Comparison of ENCODE assay signal across 21 mouse cellular contexts in genomic region chr13:64284676-64285075, GRCm38 (mm10). TPM values are rescaled to one million over a fixed set of nuclear protein-coding genes. Genes with fewer than 3 reads are reported as not detected.
DNase-seq lines count a peak whose midpoint lies in the region; ATAC-seq and TF ChIP-seq lines count a peak whose summit lies in the region.
"Had no signal": no experiment of that assay in that cellular context is flagged by ENCODE, and none has a peak within 500 bp of the region (broad histone marks: within the 10 kb centered on the region; RNA-seq: fewer than 3 reads in every experiment).

No protein-coding gene starts in this region.

- WGBS in heart, embryonic 12.5 days: 93% methylated on average over 2 of the region's 2 CpGs
- WGBS in lung, embryonic 14.5 days: 95% methylated on average over 2 of the region's 2 CpGs
- 99% methylated on average over 2 of the region's 2 CpGs for WGBS in lung, adult 2 months
- 97% methylated on average over 2 of the region's 2 CpGs for WGBS in stomach, postnatal 0 days
- WGBS in forebrain, embryonic 15.5 days: 96% methylated on average over 2 of the region's 2 CpGs

- TF ChIP-seq POLR2A in lung, adult 2 months (IDR thresholded peaks at IDR 0.05; ENCODE audit: borderline replicate concordance, extremely low read depth, low read depth, low read length): no peak

- peak; percentile 78 for DNase-seq in heart, adult 11 months
- no peak for DNase-seq in lung, embryonic 14.5 days
- DNase-seq in lung, adult 2 months: no peak
- peak; percentile 67 for DNase-seq in R1 (ENCODE audit: low read depth, low spot score)
- no peak for DNase-seq in stomach, postnatal 0 days (ENCODE audit: low spot score)
- no peak for DNase-seq in heart, postnatal 10 days
- DNase-seq: cerebellum, adult 11 months; cerebellum, postnatal 25 days; gastrocnemius, postnatal 36 days; kidney, adult 11 months; kidney, postnatal 4 days; lung, adult 18-20 months; right cerebral cortex, postnatal 4 days; thymus, postnatal 36 days had no signal

- intact Hi-C loops in heart, postnatal 10 days (cut with DNase I): no loop called here

- H3K4me2 ChIP-seq in heart, embryonic 12.5 days: no peak overlapping the region
- H3K4me2 ChIP-seq in lung, embryonic 14.5 days: no peak overlapping the region
- no peak overlapping the region for H3K4me2 ChIP-seq in stomach, postnatal 0 days (replicated peaks; ENCODE audit: low read depth)
- H3K4me2 ChIP-seq in forebrain, embryonic 15.5 days (replicated peaks): no peak overlapping the region
- H3K4me2 ChIP-seq: heart, embryonic 15.5 days; hindbrain, embryonic 12.5 days; limb, embryonic 12.5 days had no signal

- H3K4me3 ChIP-seq in heart, embryonic 12.5 days: no peak overlapping the region
- H3K4me3 ChIP-seq in lung, embryonic 14.5 days (ENCODE audit: low read depth, low read length): no peak overlapping the region
- H3K4me3 ChIP-seq in lung, adult 2 months (replicated peaks; ENCODE audit: extremely low read depth, low read depth, low read length): no peak overlapping the region
- H3K4me3 ChIP-seq in stomach, postnatal 0 days (ENCODE audit: low read depth, low read length): no peak overlapping the region
- no peak overlapping the region for H3K4me3 ChIP-seq in forebrain, embryonic 15.5 days
- H3K4me3 ChIP-seq: embryonic facial prominence, embryonic 10.5 days; erythroblast, embryonic 14.5 days; heart, embryonic 15.5 days; hindbrain, embryonic 12.5 days; limb, embryonic 12.5 days had no signal

- H3K27me3 ChIP-seq in heart, embryonic 12.5 days (replicated peaks): no peaks in the 10 kb centered on the region
- H3K27me3 ChIP-seq in lung, embryonic 14.5 days (ENCODE audit: insufficient read depth, low read length): no peaks in the 10 kb centered on the region
- H3K27me3 ChIP-seq in stomach, postnatal 0 days (ENCODE audit: control insufficient read depth, insufficient read depth, low read length): no peaks in the 10 kb centered on the region
- no peaks in the 10 kb centered on the region for H3K27me3 ChIP-seq in forebrain, embryonic 15.5 days
- H3K27me3 ChIP-seq: heart, embryonic 15.5 days; hindbrain, embryonic 12.5 days; limb, embryonic 12.5 days had no signal

- H3K36me3 ChIP-seq in heart, embryonic 12.5 days: peaks cover 13% of the 10 kb centered on the region
- no peaks in the 10 kb centered on the region for H3K36me3 ChIP-seq in lung, embryonic 14.5 days (ENCODE audit: insufficient read depth)
- no peaks in the 10 kb centered on the region for H3K36me3 ChIP-seq in stomach, postnatal 0 days (ENCODE audit: control insufficient read depth, insufficient read depth, low read length)
- no peaks in the 10 kb centered on the region for H3K36me3 ChIP-seq in forebrain, embryonic 15.5 days
- H3K36me3 ChIP-seq: hindbrain, embryonic 12.5 days had no signal

- no peak for TF ChIP-seq EP300 in stomach, postnatal 0 days (optimal IDR thresholded peaks at IDR 0.05)

- peaks cover 4% of the 10 kb centered on the region; the same call in 1 of the 2 replicates for H3K9me3 ChIP-seq in heart, embryonic 12.5 days (replicated peaks)
- H3K9me3 ChIP-seq in lung, embryonic 14.5 days (ENCODE audit: low read depth, low read length): no peaks in the 10 kb centered on the region
- no peaks in the 10 kb centered on the region for H3K9me3 ChIP-seq in stomach, postnatal 0 days (ENCODE audit: control insufficient read depth, low read length)
- H3K9me3 ChIP-seq in forebrain, embryonic 15.5 days: no peaks in the 10 kb centered on the region
- H3K9me3 ChIP-seq: heart, embryonic 15.5 days had no signal

- ATAC-seq in heart, embryonic 12.5 days (ENCODE audit: insufficient number of reproducible peaks, low FRiP score): no peak
- ATAC-seq in lung, embryonic 14.5 days (ENCODE audit: insufficient read depth): no peak
- ATAC-seq in stomach, postnatal 0 days (ENCODE audit: low FRiP score, low TSS enrichment): no peak
- no peak for ATAC-seq in forebrain, embryonic 15.5 days (replicated peaks)

- no peak overlapping the region for H3K27ac ChIP-seq in heart, embryonic 12.5 days (ENCODE audit: poor library complexity, severe bottlenecking)
- no peak overlapping the region for H3K27ac ChIP-seq in lung, embryonic 14.5 days (ENCODE audit: low read depth)
- H3K27ac ChIP-seq in stomach, postnatal 0 days (replicated peaks): no peak overlapping the region
- no peak overlapping the region for H3K27ac ChIP-seq in forebrain, embryonic 15.5 days (replicated peaks)
- H3K27ac ChIP-seq: embryonic facial prominence, embryonic 10.5 days; heart, embryonic 15.5 days; hindbrain, embryonic 12.5 days; limb, embryonic 12.5 days had no signal

- H3K9ac ChIP-seq in heart, embryonic 12.5 days: no peak overlapping the region
- H3K9ac ChIP-seq in lung, embryonic 14.5 days: no peak overlapping the region
- no peak overlapping the region for H3K9ac ChIP-seq in stomach, postnatal 0 days (ENCODE audit: low read length)
- H3K9ac ChIP-seq in forebrain, embryonic 15.5 days (replicated peaks): no peak overlapping the region
- H3K9ac ChIP-seq: heart, embryonic 15.5 days; hindbrain, embryonic 12.5 days; limb, embryonic 12.5 days had no signal

- 0 out of 2 replicates have a peak, but pooled peaks have one; percentile 34 for TF ChIP-seq CTCF in lung, embryonic 14.5 days (IDR thresholded peaks at IDR 0.05; ENCODE audit: low read depth)
- TF ChIP-seq CTCF in lung, adult 2 months (IDR thresholded peaks at IDR 0.05; ENCODE audit: insufficient read depth, low read length): no peak
- TF ChIP-seq CTCF in stomach, postnatal 0 days (IDR thresholded peaks at IDR 0.05; ENCODE audit: low read depth): peak; percentile 35

- peaks cover 4% of the 10 kb centered on the region; the same call in 1 of the 2 replicates for H3K4me1 ChIP-seq in heart, embryonic 12.5 days (replicated peaks)
- no peaks in the 10 kb centered on the region for H3K4me1 ChIP-seq in lung, embryonic 14.5 days (ENCODE audit: insufficient read depth)
- no peaks in the 10 kb centered on the region for H3K4me1 ChIP-seq in lung, adult 2 months (ENCODE audit: control insufficient read depth, insufficient read depth, low read length)
- H3K4me1 ChIP-seq in stomach, postnatal 0 days (replicated peaks; ENCODE audit: control insufficient read depth, insufficient read depth): no peaks in the 10 kb centered on the region
- no peaks in the 10 kb centered on the region for H3K4me1 ChIP-seq in forebrain, embryonic 15.5 days
- H3K4me1 ChIP-seq: heart, embryonic 15.5 days; hindbrain, embryonic 12.5 days had no signal

RNA-seq across cellular contexts. Expression of gene Cdc14b, which starts 9.6 kb away (rescaled TPM):
- 21.7 and 22.1 TPM in 2 replicates for polyA plus RNA-seq in heart, embryonic 12.5 days (2016; fragmentation: Nextera tagmentation; extraction: Ambion mirVana)
- 17.1 and 20.3 TPM in 2 replicates for polyA plus RNA-seq in lung, embryonic 14.5 days (2014; fragmentation: Nextera tagmentation; extraction: Ambion mirVana)
- 4.2 and 6.6 TPM in 2 replicates for polyA plus RNA-seq in lung, adult 2 months (2012; rRNA removed)
- polyA plus RNA-seq in stomach, postnatal 0 days (2015; fragmentation: Nextera tagmentation; extraction: Ambion mirVana): 11.8 and 12.1 TPM in 2 replicates
- 2.8 and 3.0 TPM in 2 replicates for polyA plus RNA-seq in forebrain, embryonic 15.5 days (2015; fragmentation: Nextera tagmentation; extraction: Ambion mirVana)
- total RNA-seq in heart, postnatal 10 days (2021): 10 to 100 TPM in 1 of 2 experiments, 1 to 10 TPM in 1; 9.3 to 10.3 TPM
- polyA plus RNA-seq: erythroblast, embryonic 14.5 days had no signal

RNA-seq across cellular contexts. Expression of gene Aaed1, which starts 27.8 kb away (rescaled TPM):
- polyA plus RNA-seq in heart, embryonic 12.5 days (2016; fragmentation: Nextera tagmentation; extraction: Ambion mirVana): 89.0 and 93.6 TPM in 2 replicates
- 50.1 and 51.9 TPM in 2 replicates for polyA plus RNA-seq in lung, embryonic 14.5 days (2014; fragmentation: Nextera tagmentation; extraction: Ambion mirVana)
- 17.8 and 18.0 TPM in 2 replicates for polyA plus RNA-seq in lung, adult 2 months (2012; rRNA removed)
- 47.2 and 47.9 TPM in 2 replicates for polyA plus RNA-seq in stomach, postnatal 0 days (2015; fragmentation: Nextera tagmentation; extraction: Ambion mirVana)
- polyA plus RNA-seq in forebrain, embryonic 15.5 days (2015; fragmentation: Nextera tagmentation; extraction: Ambion mirVana): 10.2 and 10.3 TPM in 2 replicates
- total RNA-seq in heart, postnatal 10 days (2021): 10 to 100 TPM; 59.8 to 63.1 TPM

Comparison
In these comparisons a context has a peak if more than half of its experiments do, and no peak if none do; other contexts are left out.
1. DNase-seq: peak in heart, adult 11 months (single experiment) and R1 (single experiment); none in lung, embryonic 14.5 days (single experiment), lung, adult 2 months (single experiment), stomach, postnatal 0 days (single experiment) and heart, postnatal 10 days (0 of 2).